Mouse (Mus musculus) E14TG2a.4 (cell line): ENCODE data around the gene Prkce.

Experiments
- CTCF ChIP-seq: conservative IDR thresholded peaks from 2 replicates; pipeline ENCODE4 v1.5.1; 2014; ENCODE audit warnings: low read length
- NANOG ChIP-seq: IDR thresholded peaks from 2 replicates; pipeline ENCODE4 v1.6.1; 2014; ENCODE audit warnings: borderline replicate concordance, low read length, mixed read lengths

- TF ChIP-seq CTCF, result no peak
- no peak for TF ChIP-seq NANOG
These were observed 212.0 kb downstream of the Prkce start for GRCm38 (mm10) chr17:86379405-86380137.
